Mouse (Mus musculus): Measurements from ENCODE around the gene Evl. TPM values are rescaled to one million over a fixed set of nuclear protein-coding genes. Genes with fewer than 3 reads are reported as not detected.

The Evl gene
- polyA plus RNA-seq, 1 experiment from 2014 or later: 57.9 TPM

DNA sequence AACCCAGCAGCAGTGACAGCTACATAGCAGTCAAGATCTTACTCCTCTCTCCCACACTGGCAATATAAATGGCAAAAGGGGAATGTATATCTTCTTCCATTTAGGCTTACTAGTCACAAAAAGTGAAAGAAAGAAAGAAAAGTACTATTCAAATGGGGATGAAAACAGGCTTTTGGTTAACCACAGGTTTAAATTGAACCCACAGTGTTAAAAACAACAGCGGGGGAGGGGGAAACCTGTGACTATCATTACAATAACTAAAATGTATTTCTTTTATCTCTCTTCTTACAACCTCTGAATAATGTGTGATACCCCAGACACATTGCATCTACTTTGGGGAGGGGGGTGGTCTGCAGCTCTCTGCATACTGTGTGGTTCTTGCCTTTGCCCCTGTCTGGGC is 91.7 kb downstream of the Evl start:
- no peak overlapping the region for H3K9ac ChIP-seq (ENCODE audit: low read length)
- H3K4me3 ChIP-seq (ENCODE audit: control insufficient read depth in 1 of 2, insufficient read depth in 1 of 2, low read depth in 1 of 2, low read length in 2 of 2): no peak overlapping the region
- no peaks in the 10 kb centered on the region for H3K9me3 ChIP-seq (ENCODE audit: control insufficient read depth, low read length)
- ATAC-seq (ENCODE audit: insufficient number of reproducible peaks, insufficient read depth, low FRiP score, low read depth): no peak
- no peak overlapping the region for H3K4me2 ChIP-seq (ENCODE audit: low read length)
- peaks cover 0 to 16% of the 10 kb centered on the region in 2 experiments for H3K4me1 ChIP-seq (ENCODE audit: control insufficient read depth in 2 of 2, insufficient read depth in 2 of 2, low read length in 2 of 2)
- H3K27me3 ChIP-seq (ENCODE audit: control insufficient read depth, insufficient read depth, low read length): no peaks in the 10 kb centered on the region
- H3K36me3 ChIP-seq (ENCODE audit: control insufficient read depth, insufficient read depth, low read length): peaks cover 27% of the 10 kb centered on the region
- H3K27ac ChIP-seq (replicated peaks in 1 of 2; ENCODE audit: control insufficient read depth in 1 of 2, insufficient read depth in 1 of 2, low read depth in 2 of 2, low read length in 2 of 2): no peak overlapping the region
- WGBS: 93% methylated on average over 1 of the region's 1 CpGs

DNA sequence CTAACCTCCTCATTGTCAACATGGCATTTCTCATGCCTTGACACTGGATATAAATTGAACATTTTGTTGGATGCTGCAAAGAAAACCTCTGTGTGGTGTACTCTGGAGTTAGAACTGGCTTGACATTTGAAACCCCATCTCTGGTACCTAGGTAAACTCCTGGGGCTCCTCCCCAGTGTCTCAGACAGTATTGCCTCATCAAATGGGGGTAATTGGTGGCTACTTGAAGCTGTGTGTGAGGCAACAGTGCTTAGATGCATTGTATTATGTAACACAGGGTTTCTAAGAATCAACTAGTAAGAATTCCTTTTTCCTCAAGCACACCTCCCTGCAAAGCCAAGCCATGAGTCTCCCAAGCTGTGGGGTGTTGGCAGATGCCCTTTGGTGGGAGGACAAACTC is 93.3 kb downstream of the Evl start:
- Histone ChIP-seq H3K4me3 (ENCODE audit: control insufficient read depth in 1 of 2, insufficient read depth in 1 of 2, low read depth in 1 of 2, low read length in 2 of 2) (no peak overlapping the region), H3K9me3 (ENCODE audit: control insufficient read depth, low read length) (no peaks in the 10 kb centered on the region), H3K27ac (replicated peaks in 1 of 2; ENCODE audit: control insufficient read depth in 1 of 2, insufficient read depth in 1 of 2, low read depth in 2 of 2, low read length in 2 of 2) (no peak overlapping the region), H3K36me3 (ENCODE audit: control insufficient read depth, insufficient read depth, low read length) (peaks cover 42% of the 10 kb centered on the region), H3K27me3 (ENCODE audit: control insufficient read depth, insufficient read depth, low read length) (no peaks in the 10 kb centered on the region), H3K9ac (ENCODE audit: low read length) (no peak overlapping the region), H3K4me1 (ENCODE audit: control insufficient read depth in 2 of 2, insufficient read depth in 2 of 2, low read length in 2 of 2) (peaks cover 0 to 11% of the 10 kb centered on the region in 2 experiments), H3K4me2 (ENCODE audit: low read length) (no peak overlapping the region)
- no peak for ATAC-seq (ENCODE audit: insufficient number of reproducible peaks, insufficient read depth, low FRiP score, low read depth)

- H3K36me3 ChIP-seq (ENCODE audit: control insufficient read depth, insufficient read depth, low read length): peaks cover 63% of the 10 kb centered on the region
- H3K4me1 ChIP-seq (ENCODE audit: control insufficient read depth in 2 of 2, insufficient read depth in 2 of 2, low read length in 2 of 2): peaks cover 0 to 11% of the 10 kb centered on the region in 2 experiments
- H3K9ac ChIP-seq (ENCODE audit: low read length): no peak overlapping the region
- no peaks in the 10 kb centered on the region for H3K9me3 ChIP-seq (ENCODE audit: control insufficient read depth, low read length)
- 48% methylated on average over 7 of the region's 7 CpGs for WGBS
- ATAC-seq (ENCODE audit: insufficient number of reproducible peaks, insufficient read depth, low FRiP score, low read depth): no peak
- H3K27ac ChIP-seq (replicated peaks in 1 of 2; ENCODE audit: control insufficient read depth in 1 of 2, insufficient read depth in 1 of 2, low read depth in 2 of 2, low read length in 2 of 2): peak overlapping the region in 1 of 2 experiments; percentile 53; a peak in 2 of 4 replicates
- no peak overlapping the region for H3K4me3 ChIP-seq (ENCODE audit: control insufficient read depth in 1 of 2, insufficient read depth in 1 of 2, low read depth in 1 of 2, low read length in 2 of 2)
- H3K4me2 ChIP-seq (ENCODE audit: low read length): no peak overlapping the region
- no peaks in the 10 kb centered on the region for H3K27me3 ChIP-seq (ENCODE audit: control insufficient read depth, insufficient read depth, low read length)
Observed at GRCm38 (mm10) chr12:108651053-108651660, 96.6 kb downstream of the Evl start.

DNA sequence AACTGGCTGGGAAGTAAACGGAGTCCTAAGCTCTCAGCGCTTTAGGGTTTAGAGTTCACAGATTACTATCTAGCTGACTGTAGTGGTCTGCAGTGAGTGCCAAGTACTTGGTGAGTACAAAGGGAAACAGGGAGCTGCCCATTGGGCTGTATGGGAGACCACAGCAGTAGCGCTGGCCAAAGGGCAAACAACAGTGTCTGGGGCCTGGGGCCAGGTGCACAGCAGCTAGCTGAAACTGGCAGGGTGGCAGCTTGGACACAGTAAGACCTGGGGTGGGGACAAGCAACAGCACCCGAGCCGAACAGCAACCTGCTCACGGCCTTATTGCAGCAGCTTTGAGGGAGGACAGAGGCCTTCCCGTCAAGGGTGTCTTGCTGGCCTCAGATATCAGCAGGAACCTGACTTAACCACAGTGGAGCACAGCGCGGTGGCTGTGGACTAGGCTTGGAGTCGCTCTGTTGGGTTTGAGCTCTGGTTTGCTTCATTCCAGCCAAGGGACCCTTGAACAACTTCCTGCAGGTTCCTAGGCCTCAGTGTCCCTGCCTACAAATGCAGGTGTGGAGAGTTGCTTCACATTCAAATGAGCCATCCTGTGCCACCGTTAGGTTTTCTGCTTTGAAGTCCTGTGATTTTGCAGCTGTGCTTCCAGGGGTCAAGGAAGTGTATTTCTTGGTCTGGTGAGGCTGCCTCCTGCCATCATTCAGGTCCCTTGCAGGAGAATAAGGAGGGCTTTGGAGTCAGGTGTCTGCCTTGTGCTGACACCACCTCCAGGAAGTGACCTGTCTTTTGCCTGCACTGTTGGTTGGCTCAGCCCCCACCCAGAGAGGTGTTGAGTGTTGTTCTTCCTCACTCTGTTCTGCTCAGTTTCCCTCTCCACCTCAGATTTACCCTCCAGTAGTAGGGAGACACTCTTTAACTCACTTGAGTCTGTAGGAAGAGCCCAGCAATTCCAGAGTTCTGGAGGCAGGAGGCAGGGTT is 99.1 kb downstream of the Evl start:
- H3K27me3 ChIP-seq (ENCODE audit: control insufficient read depth, insufficient read depth, low read length): no peaks in the 10 kb centered on the region
- H3K4me2 ChIP-seq (ENCODE audit: low read length): no peak overlapping the region
- H3K4me3 ChIP-seq (ENCODE audit: control insufficient read depth in 1 of 2, insufficient read depth in 1 of 2, low read depth in 1 of 2, low read length in 2 of 2): no peak overlapping the region
- H3K9me3 ChIP-seq (ENCODE audit: control insufficient read depth, low read length): no peaks in the 10 kb centered on the region
- H3K4me1 ChIP-seq (ENCODE audit: control insufficient read depth in 2 of 2, insufficient read depth in 2 of 2, low read length in 2 of 2): peaks cover 9 to 26% of the 10 kb centered on the region in 2 experiments
- peaks cover 62% of the 10 kb centered on the region for H3K36me3 ChIP-seq (ENCODE audit: control insufficient read depth, insufficient read depth, low read length)
- WGBS: 70% methylated on average over 11 of the region's 11 CpGs
- no peak overlapping the region; the same call in 1 of the 2 replicates for H3K9ac ChIP-seq (ENCODE audit: low read length)
- H3K27ac ChIP-seq (replicated peaks in 1 of 2; ENCODE audit: control insufficient read depth in 1 of 2, insufficient read depth in 1 of 2, low read depth in 2 of 2, low read length in 2 of 2): no peak overlapping the region
- no peak for ATAC-seq (ENCODE audit: insufficient number of reproducible peaks, insufficient read depth, low FRiP score, low read depth)

- ATAC-seq (ENCODE audit: insufficient number of reproducible peaks, insufficient read depth, low FRiP score, low read depth): no peak
- Histone ChIP-seq H3K9ac (ENCODE audit: low read length) (0 out of 2 replicates have a peak overlapping the region, but pooled peaks have one; percentile 18), H3K27ac (replicated peaks in 1 of 2; ENCODE audit: control insufficient read depth in 1 of 2, insufficient read depth in 1 of 2, low read depth in 2 of 2, low read length in 2 of 2) (peak overlapping the region; percentile 49 to 55), H3K27me3 (ENCODE audit: control insufficient read depth, insufficient read depth, low read length) (no peaks in the 10 kb centered on the region), H3K9me3 (ENCODE audit: control insufficient read depth, low read length) (no peaks in the 10 kb centered on the region), H3K4me3 (ENCODE audit: control insufficient read depth in 1 of 2, insufficient read depth in 1 of 2, low read depth in 1 of 2, low read length in 2 of 2) (no peak overlapping the region), H3K4me2 (ENCODE audit: low read length) (no peak overlapping the region), H3K36me3 (ENCODE audit: control insufficient read depth, insufficient read depth, low read length) (peaks cover 47% of the 10 kb centered on the region), H3K4me1 (ENCODE audit: control insufficient read depth in 2 of 2, insufficient read depth in 2 of 2, low read length in 2 of 2) (peaks cover 9 to 15% of the 10 kb centered on the region in 2 experiments)
- 96% methylated on average over 1 of the region's 1 CpGs for WGBS
Observed at GRCm38 (mm10) chr12:108657350-108657749, 102.8 kb downstream of the Evl start.

DNA sequence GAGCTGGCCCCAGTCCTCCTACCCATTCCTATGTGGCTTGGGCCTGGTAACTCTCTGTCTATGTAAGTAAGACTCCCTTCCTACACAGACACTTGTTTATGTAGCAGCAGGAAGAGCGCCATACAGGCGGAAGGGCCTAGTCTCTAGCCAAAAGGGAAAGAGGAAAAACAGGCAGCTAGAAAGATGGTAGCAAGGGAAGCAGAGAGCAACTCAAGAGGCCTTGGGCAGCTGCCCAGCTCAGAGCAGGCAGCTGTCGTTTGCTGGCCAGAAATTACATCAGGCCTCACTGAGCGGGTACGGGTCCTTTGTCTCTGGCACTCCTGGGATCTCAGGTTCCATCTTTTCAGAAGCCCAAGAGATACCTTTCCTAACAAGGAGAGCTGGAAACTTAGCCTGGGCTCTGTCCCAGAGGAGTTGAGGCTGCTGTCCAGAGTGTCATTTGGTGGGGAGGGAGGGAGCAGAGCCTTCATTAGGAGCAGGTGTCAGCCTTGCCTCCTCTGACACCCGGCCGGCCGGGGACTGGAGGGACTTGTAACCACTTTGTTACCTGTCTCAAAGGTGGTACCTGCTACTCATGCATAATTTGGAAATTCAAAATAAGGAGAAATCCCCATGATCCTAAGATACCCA is 114.2 kb downstream of the Evl start:
- Histone ChIP-seq H3K36me3 (ENCODE audit: control insufficient read depth, insufficient read depth, low read length) (peaks cover 32% of the 10 kb centered on the region), H3K27ac (replicated peaks in 1 of 2; ENCODE audit: control insufficient read depth in 1 of 2, insufficient read depth in 1 of 2, low read depth in 2 of 2, low read length in 2 of 2) (peak overlapping the region; percentile 1 to 66; a peak in 3 of 4 replicates), H3K9me3 (ENCODE audit: control insufficient read depth, low read length) (no peaks in the 10 kb centered on the region), H3K4me2 (ENCODE audit: low read length) (no peak overlapping the region), H3K4me3 (ENCODE audit: control insufficient read depth in 1 of 2, insufficient read depth in 1 of 2, low read depth in 1 of 2, low read length in 2 of 2) (no peak overlapping the region), H3K4me1 (ENCODE audit: control insufficient read depth in 2 of 2, insufficient read depth in 2 of 2, low read length in 2 of 2) (peaks cover 8 to 12% of the 10 kb centered on the region in 2 experiments), H3K9ac (ENCODE audit: low read length) (no peak overlapping the region), H3K27me3 (ENCODE audit: control insufficient read depth, insufficient read depth, low read length) (no peaks in the 10 kb centered on the region)
- no peak; the same call in 1 of the 2 replicates for ATAC-seq (ENCODE audit: insufficient number of reproducible peaks, insufficient read depth, low FRiP score, low read depth)
- 63% methylated on average over 8 of the region's 8 CpGs for WGBS

- 77% methylated on average over 2 of the region's 2 CpGs for WGBS
- no peak overlapping the region for H3K27ac ChIP-seq (replicated peaks in 1 of 2; ENCODE audit: control insufficient read depth in 1 of 2, insufficient read depth in 1 of 2, low read depth in 2 of 2, low read length in 2 of 2)
- no peaks in the 10 kb centered on the region for H3K27me3 ChIP-seq (ENCODE audit: control insufficient read depth, insufficient read depth, low read length)
- no peak overlapping the region for H3K9ac ChIP-seq (ENCODE audit: low read length)
- no peaks in the 10 kb centered on the region for H3K9me3 ChIP-seq (ENCODE audit: control insufficient read depth, low read length)
- peaks cover 46% of the 10 kb centered on the region for H3K36me3 ChIP-seq (ENCODE audit: control insufficient read depth, insufficient read depth, low read length)
- no peak overlapping the region for H3K4me2 ChIP-seq (ENCODE audit: low read length)
- no peak for ATAC-seq (ENCODE audit: insufficient number of reproducible peaks, insufficient read depth, low FRiP score, low read depth)
- no peak overlapping the region for H3K4me3 ChIP-seq (ENCODE audit: control insufficient read depth in 1 of 2, insufficient read depth in 1 of 2, low read depth in 1 of 2, low read length in 2 of 2)
- H3K4me1 ChIP-seq (ENCODE audit: control insufficient read depth in 2 of 2, insufficient read depth in 2 of 2, low read length in 2 of 2): peaks cover 8 to 14% of the 10 kb centered on the region in 2 experiments
Observed at GRCm38 (mm10) chr12:108671541-108671940, 117.0 kb downstream of the Evl start.
